ENCODE assay signal across 8 mouse cellular contexts in genomic region chr4:123917548-123918140, GRCm38 (mm10). TPM values are rescaled to one million over a fixed set of nuclear protein-coding genes. Genes with fewer than 3 reads are reported as not detected.
DNase-seq lines count a peak whose midpoint lies in the region; ATAC-seq and TF ChIP-seq lines count a peak whose summit lies in the region.

Gene 4930535I16Rik, minus strand, starts transcription at chr4:123918022.

- WGBS in forebrain, postnatal 0 days: 2% methylated on average over 54 of the region's 63 CpGs
- 0% methylated on average over 53 of the region's 63 CpGs for WGBS in intestine, embryonic 16.5 days
- 0% methylated on average over 33 of the region's 63 CpGs for WGBS in lung, postnatal 0 days

- TF ChIP-seq CTCF in forebrain, postnatal 0 days (IDR thresholded peaks at IDR 0.05; ENCODE audit: low read depth): no peak
- TF ChIP-seq CTCF in lung, postnatal 0 days (IDR thresholded peaks at IDR 0.05): no peak

- no peaks in the 10 kb centered on the region for H3K27me3 ChIP-seq in forebrain, postnatal 0 days (ENCODE audit: insufficient read depth, low read length)
- H3K27me3 ChIP-seq in intestine, embryonic 16.5 days (replicated peaks; ENCODE audit: control insufficient read depth, insufficient read depth, low read length): no peaks in the 10 kb centered on the region
- H3K27me3 ChIP-seq in lung, postnatal 0 days (replicated peaks; ENCODE audit: insufficient read depth, low read length): no peaks in the 10 kb centered on the region
- H3K27me3 ChIP-seq in splenic B cell, adult 2 months (ENCODE audit: control insufficient read depth, insufficient read depth, low read length, poor library complexity, severe bottlenecking): no peaks in the 10 kb centered on the region

- no peak for ATAC-seq in forebrain, postnatal 0 days
- peak; percentile 68 for ATAC-seq in intestine, embryonic 16.5 days
- peak; percentile 37 for ATAC-seq in lung, postnatal 0 days

- peak within 1 kb of the TSS; percentile 85 for H3K4me2 ChIP-seq in forebrain, postnatal 0 days (ENCODE audit: low read depth)
- H3K4me2 ChIP-seq in intestine, embryonic 16.5 days (ENCODE audit: low read depth, low read length): peak within 1 kb of the TSS; percentile 71
- peak within 1 kb of the TSS; percentile 95 for H3K4me2 ChIP-seq in lung, postnatal 0 days (replicated peaks; ENCODE audit: low read depth, low read length)

- DNase-seq in ovary, postnatal 14 days (ENCODE audit: low spot score): peak; percentile 17
- DNase-seq in ovary, adult 18-20 months (ENCODE audit: low spot score): no peak
- DNase-seq in adrenal gland, postnatal 25 days: peak; percentile 48
- no peak for DNase-seq in forebrain, postnatal 0 days
- peak; percentile 57 for DNase-seq in lung, postnatal 0 days (ENCODE audit: low spot score)
- peak; percentile 62 for DNase-seq in splenic B cell, adult 2 months (ENCODE audit: low read depth, low spot score)
- DNase-seq in right cerebral cortex, postnatal 10 days (ENCODE audit: low spot score in 2 of 2): no peak

- no peaks in the 10 kb centered on the region for H3K9me3 ChIP-seq in forebrain, postnatal 0 days (ENCODE audit: low read length)
- no peaks in the 10 kb centered on the region for H3K9me3 ChIP-seq in intestine, embryonic 16.5 days (ENCODE audit: control insufficient read depth, low read length)
- H3K9me3 ChIP-seq in lung, postnatal 0 days (ENCODE audit: low read length): no peaks in the 10 kb centered on the region

- H3K27ac ChIP-seq in forebrain, postnatal 0 days (ENCODE audit: low read depth, low read length): peak within 1 kb of the TSS; percentile 87
- peak within 1 kb of the TSS; percentile 92 for H3K27ac ChIP-seq in intestine, embryonic 16.5 days (ENCODE audit: low read length)
- H3K27ac ChIP-seq in lung, postnatal 0 days (ENCODE audit: low read length): peak within 1 kb of the TSS; percentile 91

- peaks cover 28% of the 10 kb centered on the region for H3K36me3 ChIP-seq in forebrain, postnatal 0 days (ENCODE audit: insufficient read depth)
- H3K36me3 ChIP-seq in intestine, embryonic 16.5 days (ENCODE audit: control insufficient read depth, insufficient read depth, low read length): peaks cover 9% of the 10 kb centered on the region; the same call in 1 of the 2 replicates
- H3K36me3 ChIP-seq in lung, postnatal 0 days (ENCODE audit: insufficient read depth, low read length): peaks cover 5% of the 10 kb centered on the region; the same call in 1 of the 2 replicates
- peaks cover 9% of the 10 kb centered on the region for H3K36me3 ChIP-seq in splenic B cell, adult 2 months (ENCODE audit: control insufficient read depth, insufficient read depth, low read length, poor library complexity, severe bottlenecking)

- TF ChIP-seq EP300 in lung, postnatal 0 days (IDR thresholded peaks at IDR 0.05): no peak

- H3K4me1 ChIP-seq in forebrain, postnatal 0 days (ENCODE audit: insufficient read depth): peaks cover 6% of the 10 kb centered on the region
- H3K4me1 ChIP-seq in intestine, embryonic 16.5 days (ENCODE audit: control insufficient read depth, insufficient read depth, low read length): peaks cover 16% of the 10 kb centered on the region
- H3K4me1 ChIP-seq in lung, postnatal 0 days (ENCODE audit: insufficient read depth, low read depth, low read length): peaks cover 10% of the 10 kb centered on the region; the same call in 1 of the 2 replicates

- H3K4me3 ChIP-seq in forebrain, postnatal 0 days (ENCODE audit: low read depth, low read length): peak within 1 kb of the TSS; percentile 99
- peak within 1 kb of the TSS; percentile 98 for H3K4me3 ChIP-seq in intestine, embryonic 16.5 days (ENCODE audit: low read length)
- peak within 1 kb of the TSS; percentile 96 for H3K4me3 ChIP-seq in lung, postnatal 0 days (ENCODE audit: low read depth, low read length)

- peak within 1 kb of the TSS; percentile 96 for H3K9ac ChIP-seq in forebrain, postnatal 0 days
- peak within 1 kb of the TSS; percentile 97 for H3K9ac ChIP-seq in intestine, embryonic 16.5 days (ENCODE audit: low read depth, low read length)
- H3K9ac ChIP-seq in lung, postnatal 0 days (replicated peaks; ENCODE audit: low read depth): peak within 1 kb of the TSS; percentile 92

RNA-seq across cellular contexts. Expression of gene 4930535I16Rik, which starts in this region (rescaled TPM):
- total RNA-seq in adrenal gland, postnatal 25 days (2021): not detected in 2 replicates
- not detected in 2 replicates for total RNA-seq in forebrain, postnatal 0 days (2014; rRNA removed)
- polyA plus RNA-seq in forebrain, postnatal 0 days (2015; fragmentation: Nextera tagmentation; extraction: Ambion mirVana): not detected in 2 replicates
- not detected in 2 replicates for polyA plus RNA-seq in intestine, embryonic 16.5 days (2015; fragmentation: Nextera tagmentation; extraction: Ambion mirVana)
- polyA plus RNA-seq in lung, postnatal 0 days (2015; fragmentation: Nextera tagmentation; extraction: Ambion mirVana): not detected in 2 replicates

Comparison
In these comparisons a context has a peak if more than half of its experiments do, and no peak if none do; other contexts are left out.
1. DNase-seq: peak in ovary, postnatal 14 days (single experiment) and splenic B cell, adult 2 months (single experiment); none in ovary, adult 18-20 months (single experiment), forebrain, postnatal 0 days (single experiment) and right cerebral cortex, postnatal 10 days (0 of 2).
2. Peak in DNase-seq in adrenal gland, postnatal 25 days; RNA of the gene not detected or under 1 TPM.
3. Peak in ATAC-seq, H3K4me3 ChIP-seq, H3K27ac ChIP-seq, H3K9ac ChIP-seq and H3K4me2 ChIP-seq in intestine, embryonic 16.5 days; RNA of the gene not detected or under 1 TPM.
4. Peak in DNase-seq, ATAC-seq, H3K4me3 ChIP-seq, H3K27ac ChIP-seq, H3K9ac ChIP-seq and H3K4me2 ChIP-seq in lung, postnatal 0 days; RNA of the gene not detected or under 1 TPM.
5. Peak in every context shown above with its lines, with median percentiles within 50 percentile points of each other: H3K27ac ChIP-seq, H3K4me2 ChIP-seq, H3K4me3 ChIP-seq and H3K9ac ChIP-seq.